Mouse (Mus musculus): ENCODE measurements around the gene Apobec2. TPM values are rescaled to one million over a fixed set of nuclear protein-coding genes. Genes with fewer than 3 reads are reported as not detected.

Gene Apobec2
- polyA plus RNA-seq, 1 experiment from 2014 or later: 1.6 TPM

DNA sequence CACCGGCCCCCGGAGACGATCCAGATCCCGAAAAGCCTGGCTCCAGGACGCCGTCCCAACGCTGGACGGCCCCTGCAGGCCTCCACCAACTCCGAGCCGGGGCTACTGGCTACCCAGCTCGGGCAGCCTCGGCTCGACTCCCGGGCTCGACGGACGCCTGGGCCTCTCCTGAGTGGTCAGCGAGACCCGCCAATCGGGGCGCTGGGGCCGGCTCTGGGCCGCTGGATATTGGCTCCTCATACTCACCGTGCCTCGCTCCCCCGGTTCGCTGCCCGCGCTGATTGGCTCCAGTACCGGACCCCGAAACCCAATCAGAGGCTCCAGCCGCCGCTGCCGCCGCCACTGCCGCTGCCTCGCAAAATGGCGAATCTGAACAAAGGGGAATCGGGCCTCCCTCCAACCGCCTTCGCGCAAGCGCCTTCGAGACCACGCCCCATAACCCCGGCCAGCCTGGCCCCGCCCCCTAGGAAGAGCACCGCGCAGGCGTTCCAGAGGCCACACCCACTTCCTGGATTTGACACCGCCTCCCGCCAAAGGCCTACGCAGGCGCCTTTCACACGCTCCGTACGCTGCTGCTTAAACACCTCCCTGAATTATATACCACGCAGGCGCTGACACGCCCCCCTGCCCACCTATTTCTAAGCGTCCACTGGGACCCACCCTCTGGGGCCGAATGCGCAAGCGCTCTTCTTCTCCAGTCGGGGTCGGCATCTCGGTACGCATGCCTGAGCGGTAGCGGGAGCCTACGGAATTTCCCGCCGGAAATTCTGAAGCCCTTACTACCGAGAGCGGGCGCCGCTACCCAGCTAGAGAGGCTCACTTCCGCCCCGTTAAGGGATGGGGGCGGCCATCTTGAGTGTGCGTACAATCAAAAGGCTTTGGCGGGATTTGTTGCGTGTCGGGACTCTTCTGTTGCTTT, 23.1 kb downstream of the Apobec2 start, which contains the start of the genes Nfya and Oard1:
Gene Nfya (minus strand): TSS at position 527 of the 919 bp plus-strand sequence.
Gene Oard1 (plus strand): TSS at position 635 of the 919 bp plus-strand sequence.
- peak; percentile 100 for DNase-seq (ENCODE audit: low spot score)

DNA sequence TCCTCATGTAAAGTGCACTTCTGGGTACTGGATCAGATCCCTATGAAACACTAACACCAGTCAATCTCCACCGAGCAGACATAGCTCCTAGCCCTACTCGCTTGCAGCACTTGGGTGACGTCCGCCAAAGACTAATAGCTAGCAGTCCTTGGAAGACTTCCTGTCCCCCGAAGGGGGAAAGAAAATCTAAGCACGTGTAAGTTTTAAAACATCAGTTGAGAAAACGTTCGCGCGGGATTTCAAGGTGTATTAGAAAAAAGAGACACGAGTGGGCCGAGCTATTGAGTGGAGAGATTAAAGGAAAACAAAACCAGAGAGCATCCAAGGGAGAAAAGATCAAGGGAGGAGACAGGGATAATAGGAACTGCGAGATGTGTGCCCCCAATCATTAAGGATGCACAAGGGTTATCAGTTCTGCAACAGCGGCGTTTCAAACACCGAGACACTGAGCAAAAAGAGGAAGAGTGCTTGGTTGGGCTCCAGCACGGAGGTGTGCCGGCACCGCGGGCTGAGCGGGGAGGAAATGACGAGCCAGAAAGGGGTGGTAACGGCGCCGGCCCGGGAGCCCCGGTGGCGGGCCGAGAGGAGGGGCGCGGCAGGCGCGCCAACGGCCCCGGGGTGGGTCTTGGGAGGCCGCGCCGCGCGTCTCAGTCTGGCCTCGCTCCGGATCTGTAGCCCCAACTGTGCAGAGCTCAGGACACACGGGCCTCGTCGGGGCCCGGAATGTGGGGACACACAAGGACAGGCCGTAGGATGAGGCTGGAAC, 24.0 kb downstream of the Apobec2 start:
- peak; percentile 87 for DNase-seq (ENCODE audit: low spot score)

DNA sequence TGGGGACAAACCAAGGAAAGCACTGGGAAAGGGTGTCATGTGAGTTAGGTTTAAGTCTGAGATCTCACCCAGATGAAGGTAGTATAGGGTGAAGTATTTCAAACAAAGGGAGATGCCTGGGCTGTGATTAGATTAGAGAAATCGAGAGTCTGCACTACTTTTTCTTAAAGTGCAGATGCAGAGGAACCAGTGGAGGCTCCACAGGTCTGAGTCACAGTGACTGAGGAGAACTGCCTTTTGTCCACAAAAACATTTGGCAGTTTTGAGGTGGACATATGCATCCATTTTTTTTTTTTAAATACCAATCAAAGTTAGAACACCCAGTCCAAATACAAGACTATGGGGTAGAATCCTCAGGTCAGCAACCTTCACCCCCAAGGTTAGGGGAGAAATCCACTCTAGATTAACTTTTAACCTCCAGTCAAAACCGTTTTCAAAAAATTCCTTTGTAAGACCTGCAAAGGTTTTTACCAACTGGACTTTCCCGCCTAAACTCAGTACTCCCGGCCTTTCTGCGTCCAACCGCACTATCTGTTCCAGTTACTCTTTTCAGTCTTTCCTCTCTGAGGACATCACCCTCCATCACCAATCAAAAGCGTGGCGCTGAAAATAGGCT, 24.7 kb downstream of the Apobec2 start:
- DNase-seq (ENCODE audit: low spot score): no peak

DNA sequence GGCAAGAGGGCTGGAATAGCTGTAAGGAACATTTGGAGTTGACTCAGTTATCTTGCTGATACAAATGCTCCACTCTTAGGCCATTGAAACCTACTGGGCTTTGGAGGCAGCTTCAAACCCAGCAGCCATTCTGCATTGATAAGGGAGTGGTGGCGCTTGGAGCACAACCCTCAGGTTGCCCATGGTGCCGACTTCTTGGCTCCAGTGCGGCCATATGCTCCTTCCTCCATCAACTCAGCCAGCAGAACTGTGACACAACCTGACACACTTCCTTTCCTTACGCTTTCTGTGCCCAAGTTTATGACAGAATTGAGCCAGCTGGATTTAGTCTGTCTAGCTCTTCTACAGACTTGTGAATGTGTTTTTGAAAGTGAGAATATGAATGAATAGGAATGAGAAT, 25.6 kb downstream of the Apobec2 start:
- no peak for DNase-seq (ENCODE audit: low spot score)

DNA sequence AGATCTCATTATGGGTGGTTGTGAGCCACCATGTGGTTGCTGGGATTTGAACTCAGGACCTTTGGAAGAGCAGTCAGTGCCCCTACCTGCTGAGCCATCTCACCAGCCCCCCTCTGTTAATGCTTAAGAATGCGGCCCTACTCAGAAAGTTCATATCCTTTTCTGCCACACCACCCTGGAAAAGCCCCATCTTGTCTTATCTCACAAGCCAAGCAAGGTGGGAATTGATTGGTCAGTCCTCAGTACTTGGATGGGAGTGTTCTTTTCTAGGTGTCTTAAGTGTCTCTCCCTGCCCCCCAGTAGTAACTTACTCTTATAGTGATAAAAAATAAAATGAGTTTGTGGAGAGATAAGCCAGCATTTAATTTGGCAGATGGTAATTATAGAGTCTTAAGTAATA, 28.0 kb downstream of the Apobec2 start:
- DNase-seq (ENCODE audit: low spot score): no peak

DNA sequence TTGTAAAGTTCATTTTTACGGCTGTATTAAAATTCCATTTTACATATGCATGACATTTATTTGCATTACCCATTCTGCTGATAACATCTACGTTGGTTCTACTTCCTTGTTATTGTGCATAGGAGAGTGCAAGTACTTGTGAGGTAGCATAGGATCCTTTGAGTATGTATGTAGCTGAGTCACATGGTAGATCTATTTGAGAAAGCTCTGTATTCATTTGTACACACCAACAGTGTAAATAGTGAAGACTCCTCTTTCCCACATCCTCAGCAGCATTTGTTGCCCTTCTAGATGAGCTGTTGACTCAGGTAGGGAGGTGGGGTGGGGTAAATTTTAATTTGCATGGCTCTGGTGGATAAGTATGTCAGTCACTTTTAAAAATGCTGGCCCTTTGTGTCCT, 28.9 kb downstream of the Apobec2 start:
- DNase-seq (ENCODE audit: low spot score): no peak

DNA sequence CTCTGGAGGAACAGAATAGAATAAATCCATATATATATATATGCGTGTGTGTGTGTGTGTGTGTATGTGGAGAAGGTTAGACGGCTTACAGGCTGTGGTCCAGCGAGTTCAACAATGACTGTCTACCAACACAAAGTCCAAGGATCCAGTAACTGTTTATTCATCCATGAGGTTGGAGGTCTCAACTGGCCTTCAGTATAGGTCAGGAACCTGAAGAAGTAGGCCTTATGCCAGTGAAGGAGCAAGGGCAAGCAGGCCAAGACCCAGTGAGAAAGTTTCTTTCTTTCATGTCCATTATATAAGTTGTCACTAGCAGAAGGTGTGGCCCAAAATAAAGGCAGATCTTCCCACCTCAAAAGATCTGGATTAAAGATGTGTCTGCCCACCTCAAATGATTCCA, 30.0 kb downstream of the Apobec2 start:
- DNase-seq (ENCODE audit: low spot score): no peak

DNA sequence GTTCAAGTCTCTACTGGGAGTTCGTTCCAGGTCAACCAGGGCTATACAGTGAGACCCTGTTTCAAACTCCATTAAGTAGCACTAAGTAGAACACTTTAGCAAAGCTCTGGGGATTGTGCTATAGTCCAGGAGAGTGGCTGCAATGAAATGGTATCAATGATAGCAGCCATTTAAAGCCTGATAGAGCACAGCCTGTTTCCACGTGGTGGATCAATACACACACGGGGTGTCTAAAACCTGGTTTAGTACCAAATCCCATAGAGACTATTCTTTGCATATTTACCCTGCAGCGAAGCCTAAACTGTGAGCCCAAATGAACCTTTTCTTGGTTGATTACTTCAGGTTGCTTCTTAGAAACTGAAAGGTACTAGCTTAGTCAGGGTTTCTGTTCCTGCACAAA, 31.0 kb downstream of the Apobec2 start:
- DNase-seq (ENCODE audit: low spot score): no peak

DNA sequence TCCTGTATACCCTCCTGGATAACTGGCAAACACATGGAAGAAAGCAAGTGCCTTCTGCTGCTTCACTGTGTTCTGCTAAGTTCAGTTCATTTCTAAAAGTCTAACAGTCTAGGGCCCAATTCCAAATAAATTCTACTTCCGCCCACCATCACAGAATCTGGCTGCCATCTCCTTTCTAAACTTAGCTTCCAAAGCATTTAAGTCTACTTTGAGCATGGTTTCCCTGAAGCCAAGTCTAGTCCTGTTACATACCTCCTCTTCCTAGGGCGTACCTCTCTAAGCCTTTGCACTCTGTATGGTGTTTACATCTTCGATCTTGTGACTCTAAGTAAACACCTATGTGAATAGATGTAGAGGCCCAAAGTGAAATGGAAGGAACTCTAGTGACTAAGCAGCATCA, 40.1 kb downstream of the Apobec2 start:
- DNase-seq (ENCODE audit: low spot score): no peak

DNA sequence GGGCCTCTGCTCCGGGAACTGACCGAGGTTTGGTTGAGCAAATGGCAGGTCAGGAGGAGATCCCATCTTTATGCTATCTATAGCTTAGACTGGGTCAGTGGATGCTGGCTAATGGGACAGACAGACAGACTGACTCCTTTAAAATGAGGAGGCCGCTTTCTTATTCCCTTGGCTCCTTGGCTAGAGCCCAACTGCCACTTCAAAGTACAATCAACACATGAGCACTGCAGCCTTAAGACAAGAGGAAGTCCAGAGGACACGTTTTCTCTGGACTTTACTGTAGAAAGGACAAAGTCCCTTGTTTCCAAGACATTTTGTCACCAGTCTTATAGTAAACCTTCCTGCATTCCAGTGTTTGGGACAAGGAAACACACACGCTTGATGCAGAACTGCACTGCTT, 41.3 kb downstream of the Apobec2 start:
- DNase-seq (ENCODE audit: low spot score): no peak

DNA sequence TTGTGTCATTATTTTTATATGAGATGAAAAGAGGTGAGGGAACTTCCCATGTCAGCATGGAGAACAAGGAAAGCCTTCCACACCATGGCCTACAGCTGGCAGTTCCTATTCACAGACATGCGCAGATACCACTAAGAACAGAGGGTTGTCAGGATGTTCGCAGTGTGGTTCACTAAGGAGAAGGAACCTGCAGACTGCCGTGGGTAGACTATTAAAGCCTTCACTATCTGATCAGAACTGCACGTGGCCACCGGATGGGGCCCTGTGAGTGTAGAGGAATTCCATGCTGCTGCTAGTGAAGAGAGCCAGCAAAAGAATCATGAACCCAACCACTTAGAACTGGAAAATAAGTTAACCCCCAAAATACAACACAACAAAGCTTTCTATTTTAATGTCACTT, 43.3 kb downstream of the Apobec2 start:
- DNase-seq (ENCODE audit: low spot score): no peak

DNA sequence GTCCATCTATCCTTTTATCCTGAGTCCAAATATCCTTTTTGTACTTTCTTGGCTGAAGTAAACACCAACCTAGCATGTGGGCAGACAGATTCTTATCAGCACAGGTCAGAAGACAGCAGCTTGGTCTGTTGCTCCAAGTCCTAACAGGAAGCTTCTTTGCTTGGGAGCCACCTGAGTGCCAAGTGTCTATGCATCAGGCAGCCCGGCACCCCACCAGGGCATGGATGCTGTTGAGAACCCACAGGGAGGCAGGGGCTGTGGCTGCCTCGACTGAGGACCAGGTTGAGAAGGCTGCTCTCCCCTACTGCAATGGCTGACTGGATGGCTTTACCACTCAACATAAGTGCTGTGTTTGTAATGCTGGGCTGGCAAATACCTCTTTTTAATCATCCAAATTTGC, 44.1 kb downstream of the Apobec2 start:
- DNase-seq (ENCODE audit: low spot score): no peak

DNA sequence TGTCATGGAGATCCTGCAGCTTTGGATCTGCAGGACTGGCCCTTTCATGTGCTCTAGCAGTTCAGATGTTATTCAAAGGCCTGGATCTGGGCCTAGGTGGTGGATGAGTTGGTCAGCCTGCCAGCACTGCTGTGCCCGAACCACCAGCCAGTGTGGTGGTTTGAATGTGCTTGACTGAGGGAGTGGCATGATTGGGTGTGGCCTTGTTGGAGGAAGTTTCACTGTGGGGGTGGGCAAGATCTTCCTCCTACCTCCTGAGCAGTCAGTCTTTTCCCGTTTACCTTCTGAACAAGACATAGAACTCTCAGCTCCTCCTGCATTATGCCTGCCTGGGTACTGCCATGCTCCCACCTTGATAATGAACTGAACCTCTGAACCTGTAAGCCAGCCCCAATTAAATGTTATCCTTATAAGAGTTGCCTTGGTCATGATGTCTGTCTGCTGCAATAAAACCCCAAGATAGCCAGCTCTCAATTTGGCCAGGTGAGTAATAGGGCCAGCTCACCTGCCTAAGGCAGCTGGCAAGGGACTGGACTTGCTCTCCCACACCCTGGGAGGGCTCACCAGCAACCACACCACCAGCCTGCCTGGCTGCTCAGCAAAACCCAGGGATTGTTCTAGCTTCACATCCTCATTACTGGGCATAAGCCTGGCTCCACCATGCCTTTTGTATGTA, 46.8 kb downstream of the Apobec2 start:
- DNase-seq (ENCODE audit: low spot score): no peak

DNA sequence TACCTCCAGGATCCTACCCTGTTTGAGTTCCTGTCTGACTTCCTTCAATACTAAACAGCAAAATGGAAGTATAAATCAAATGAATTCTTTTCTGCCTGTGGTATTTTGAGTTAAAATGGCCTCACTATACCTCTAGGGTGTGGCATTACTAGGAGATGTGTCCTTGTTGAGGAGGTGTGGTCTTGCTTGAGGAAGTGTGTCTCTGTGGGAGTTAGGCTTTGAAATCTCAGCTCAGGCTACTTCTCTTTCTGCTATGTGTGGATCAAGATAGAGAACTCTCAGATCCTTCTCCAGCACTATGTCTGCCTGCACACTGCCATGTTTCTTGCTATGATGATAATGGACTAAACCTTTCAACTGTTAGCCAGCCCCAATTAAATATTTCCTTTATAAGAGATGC, 53.7 kb downstream of the Apobec2 start:
- DNase-seq (ENCODE audit: low spot score): no peak

DNA sequence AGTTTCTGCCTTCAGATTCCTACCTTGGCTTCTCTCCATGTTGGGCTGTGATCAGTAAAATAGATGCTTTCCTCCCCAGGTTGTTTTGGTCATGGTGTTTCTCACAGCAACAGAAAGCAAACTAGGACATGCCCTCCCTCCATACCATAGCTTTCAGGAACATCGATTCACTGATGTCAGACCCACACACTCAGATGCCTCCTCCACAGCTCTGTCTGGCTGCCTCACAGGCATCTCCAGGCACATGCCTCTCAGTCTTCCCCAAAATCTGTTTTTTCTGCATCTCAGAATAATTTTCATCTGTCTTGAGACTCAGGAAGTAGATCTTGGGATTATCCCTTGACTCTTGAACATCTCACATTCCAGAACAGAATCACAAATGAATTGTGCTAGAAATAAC, 56.6 kb downstream of the Apobec2 start:
- DNase-seq (ENCODE audit: low spot score): no peak

DNA sequence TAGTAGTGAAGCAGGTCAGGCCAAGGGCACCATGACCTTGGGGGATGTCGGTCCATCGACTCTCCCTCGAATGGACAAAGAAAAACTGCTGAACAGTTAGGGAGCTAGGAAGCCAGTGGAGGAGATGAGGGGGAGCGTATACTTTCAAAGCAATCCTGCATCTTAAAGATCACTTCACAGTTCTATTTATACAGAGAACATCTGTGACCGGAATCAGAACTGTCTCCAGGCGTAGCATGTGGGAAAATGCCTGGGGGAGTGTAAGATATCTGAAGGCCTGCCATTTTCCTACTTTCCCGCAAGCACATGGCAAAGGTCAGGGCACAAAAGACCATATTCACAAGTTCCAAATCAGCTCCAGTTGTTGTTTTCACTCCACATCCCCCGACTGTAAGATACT, 59.7 kb downstream of the Apobec2 start:
- DNase-seq (ENCODE audit: low spot score): no peak

DNA sequence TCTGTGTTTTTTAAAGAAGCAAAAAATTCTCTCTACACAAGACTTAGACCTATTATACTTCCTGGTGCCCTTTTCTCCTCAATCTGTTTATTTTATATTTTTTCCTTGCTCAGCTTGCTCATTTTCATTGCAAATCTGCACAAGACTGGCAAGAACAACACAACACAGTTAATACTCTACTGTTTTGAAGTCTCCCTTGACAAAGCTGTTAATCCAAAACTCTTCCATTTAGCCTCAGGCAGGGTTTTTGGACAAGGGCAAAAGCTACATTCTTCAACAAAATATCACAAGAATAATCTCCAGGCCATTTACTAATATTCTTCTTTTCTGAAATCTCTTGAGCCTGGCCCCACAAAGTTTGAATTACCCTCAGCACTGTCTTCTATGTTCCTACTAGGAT, 61.1 kb downstream of the Apobec2 start:
- DNase-seq (ENCODE audit: low spot score): no peak
